ENCODE assay signal across 9 mouse cellular contexts in genomic region chr2:153694462-153695085, GRCm38 (mm10). TPM values are rescaled to one million over a fixed set of nuclear protein-coding genes. Genes with fewer than 3 reads are reported as not detected.
DNase-seq lines count a peak whose midpoint lies in the region; ATAC-seq and TF ChIP-seq lines count a peak whose summit lies in the region.
"Had no signal": no experiment of that assay in that cellular context is flagged by ENCODE, and none has a peak within 500 bp of the region (broad histone marks: within the 10 kb centered on the region; RNA-seq: fewer than 3 reads in every experiment).

No protein-coding gene starts in this region.

- TF ChIP-seq RAD21 in CH12.LX (IDR thresholded peaks at IDR 0.05; ENCODE audit: low read depth, low read length) = peak; percentile 45

- DNase-seq in hindbrain, postnatal 0 days (ENCODE audit: low spot score) = peak; percentile 12
- DNase-seq in hindbrain, embryonic 14.5 days (ENCODE audit: low spot score) = no peak
- DNase-seq in CH12.LX (ENCODE audit: extremely low read depth) = peak; percentile 69
- DNase-seq in adrenal gland, postnatal 36 days = peak; percentile 72 to 80
- peak; percentile 18 for DNase-seq in gastrocnemius, postnatal 14 days
- peak; percentile 45 to 49 (median 46) for DNase-seq in liver, embryonic 14.5 days (ENCODE audit: low read depth in 3 of 3, low spot score in 3 of 3)
- peak; percentile 65 to 87 for DNase-seq in spleen, postnatal 10 days (ENCODE audit: low spot score in 2 of 2)

- no peaks in the 10 kb centered on the region for H3K79me2 ChIP-seq in CH12.LX (replicated peaks; ENCODE audit: control insufficient read depth, extremely low read depth, insufficient read depth, poor library complexity, severe bottlenecking)

- in situ Hi-C loops in CH12.LX (cut with MboI; ENCODE audit: low pct_ligation_motif_present, low pct_unique_long_range_greater_than_20kb, low sequenced_read_pairs) = no loop called here

- no peak overlapping the region for H3K27ac ChIP-seq in hindbrain, postnatal 0 days
- no peak overlapping the region for H3K27ac ChIP-seq in hindbrain, embryonic 14.5 days
- H3K27ac ChIP-seq in CH12.LX (ENCODE audit: insufficient read depth, low read depth) = no peak overlapping the region
- H3K27ac ChIP-seq in liver, embryonic 14.5 days = no peak overlapping the region
- H3K27ac ChIP-seq: macrophage had no signal

- H3K4me3 ChIP-seq in hindbrain, postnatal 0 days (ENCODE audit: low read length) = no peak overlapping the region
- no peak overlapping the region for H3K4me3 ChIP-seq in hindbrain, embryonic 14.5 days (replicated peaks; ENCODE audit: low read length)
- H3K4me3 ChIP-seq in CH12.LX (replicated peaks in 1 of 3; ENCODE audit: low read depth in 2 of 3, low read length in 2 of 3, poor library complexity in 1 of 3) = no peak overlapping the region
- H3K4me3 ChIP-seq in liver, embryonic 14.5 days (ENCODE audit: insufficient read depth in 1 of 2, low read depth in 2 of 2, low read length in 2 of 2) = no peak overlapping the region

- 64% methylated on average over 19 of the region's 19 CpGs for WGBS in hindbrain, postnatal 0 days
- 69% methylated on average over 19 of the region's 19 CpGs for WGBS in hindbrain, embryonic 14.5 days
- WGBS in liver, embryonic 14.5 days (ENCODE audit: insufficient replicate concordance) = 48% methylated on average over 19 of the region's 19 CpGs

- TF ChIP-seq CTCF in hindbrain, postnatal 0 days (IDR thresholded peaks at IDR 0.05; ENCODE audit: low read depth) = peak; percentile 65
- TF ChIP-seq CTCF in CH12.LX (conservative IDR thresholded peaks at IDR 0.05 in 1 of 2, IDR thresholded peaks at IDR 0.05 in 1 of 2; ENCODE audit: low read depth in 2 of 2, low read length in 2 of 2) = peak; percentile 89 to 99
- TF ChIP-seq CTCF in liver, embryonic 14.5 days (IDR thresholded peaks at IDR 0.05; ENCODE audit: low read depth) = peak; percentile 97

- ATAC-seq in hindbrain, postnatal 0 days = no peak
- no peak for ATAC-seq in hindbrain, embryonic 14.5 days (ENCODE audit: low FRiP score)
- ATAC-seq in liver, embryonic 14.5 days (ENCODE audit: insufficient read depth) = no peak
- no peak for ATAC-seq in activated CD4-positive, CD25-positive, alpha-beta regulatory T cell, adult 4 months

- no peak overlapping the region for H3K9ac ChIP-seq in hindbrain, postnatal 0 days (replicated peaks; ENCODE audit: low read length)
- no peak overlapping the region for H3K9ac ChIP-seq in hindbrain, embryonic 14.5 days
- no peak overlapping the region for H3K9ac ChIP-seq in CH12.LX (ENCODE audit: insufficient read depth, low read depth)
- H3K9ac ChIP-seq in liver, embryonic 14.5 days (replicated peaks) = no peak overlapping the region

- dilution Hi-C loops in CH12.LX (cut with MboI; ENCODE audit: extremely low pct_ligation_motif_present, extremely low pct_unique_long_range_greater_than_20kb, low sequenced_read_pairs) = no loop called here

- no peak overlapping the region for H3K4me2 ChIP-seq in hindbrain, postnatal 0 days (ENCODE audit: low read depth, low read length)
- no peak overlapping the region for H3K4me2 ChIP-seq in hindbrain, embryonic 14.5 days (replicated peaks)
- H3K4me2 ChIP-seq in CH12.LX (ENCODE audit: insufficient read depth, low read depth, poor library complexity, severe bottlenecking) = no peak overlapping the region
- no peak overlapping the region for H3K4me2 ChIP-seq in liver, embryonic 14.5 days (ENCODE audit: low read depth)

- H3K36me3 ChIP-seq in hindbrain, postnatal 0 days (ENCODE audit: insufficient read depth, low read length) = no peaks in the 10 kb centered on the region
- no peaks in the 10 kb centered on the region for H3K36me3 ChIP-seq in hindbrain, embryonic 14.5 days (replicated peaks; ENCODE audit: control insufficient read depth, insufficient read depth)
- no peaks in the 10 kb centered on the region for H3K36me3 ChIP-seq in CH12.LX (replicated peaks in 1 of 2; ENCODE audit: control insufficient read depth in 1 of 2, insufficient read depth in 1 of 2, low read length in 1 of 2)
- H3K36me3 ChIP-seq in liver, embryonic 14.5 days (replicated peaks; ENCODE audit: control insufficient read depth, insufficient read depth, low read depth) = no peaks in the 10 kb centered on the region

- TF ChIP-seq POLR2A in CH12.LX (IDR thresholded peaks at IDR 0.05; ENCODE audit: low read depth, low read length) = no peak

- H3K27me3 ChIP-seq in hindbrain, postnatal 0 days (ENCODE audit: insufficient read depth, low read length) = no peaks in the 10 kb centered on the region
- no peaks in the 10 kb centered on the region for H3K27me3 ChIP-seq in hindbrain, embryonic 14.5 days (ENCODE audit: control insufficient read depth, insufficient read depth, low read length)
- peaks cover 11% of the 10 kb centered on the region for H3K27me3 ChIP-seq in CH12.LX (replicated peaks)
- no peaks in the 10 kb centered on the region for H3K27me3 ChIP-seq in liver, embryonic 14.5 days (ENCODE audit: control insufficient read depth, insufficient read depth, low read length)

- TF ChIP-seq EP300 in CH12.LX (IDR thresholded peaks at IDR 0.05; ENCODE audit: low read length) = no peak
- no peak for TF ChIP-seq EP300 in liver, embryonic 14.5 days (IDR thresholded peaks at IDR 0.05; ENCODE audit: low read depth)

- no peaks in the 10 kb centered on the region for H3K4me1 ChIP-seq in hindbrain, postnatal 0 days (ENCODE audit: insufficient read depth, low read length)
- no peaks in the 10 kb centered on the region for H3K4me1 ChIP-seq in hindbrain, embryonic 14.5 days (replicated peaks; ENCODE audit: control insufficient read depth, insufficient read depth, low read length)
- no peaks in the 10 kb centered on the region for H3K4me1 ChIP-seq in CH12.LX (ENCODE audit: control insufficient read depth in 1 of 2, insufficient read depth in 2 of 2)
- H3K4me1 ChIP-seq in liver, embryonic 14.5 days (replicated peaks; ENCODE audit: control insufficient read depth in 2 of 2, insufficient read depth in 2 of 2, low read length in 1 of 2) = no peaks in the 10 kb centered on the region

- H3K9me3 ChIP-seq in hindbrain, postnatal 0 days (ENCODE audit: low read length) = no peaks in the 10 kb centered on the region
- H3K9me3 ChIP-seq in hindbrain, embryonic 14.5 days (ENCODE audit: control insufficient read depth, low read length) = no peaks in the 10 kb centered on the region
- no peaks in the 10 kb centered on the region for H3K9me3 ChIP-seq in CH12.LX (replicated peaks; ENCODE audit: low read length)
- no peaks in the 10 kb centered on the region for H3K9me3 ChIP-seq in liver, embryonic 14.5 days (ENCODE audit: control insufficient read depth, low read length)

- intact Hi-C loops in gastrocnemius, postnatal 14 days (cut with DNase I; ENCODE audit: low total_unique reads) = no loop called here

TF ChIP-seq in CH12.LX, 34 proteins besides CTCF, POLR2A, EP300 and RAD21 (continues in another document):
- TF ChIP-seq SIN3A (IDR thresholded peaks at IDR 0.05; ENCODE audit: low read length) (no peak), NRF1 (IDR thresholded peaks at IDR 0.05; ENCODE audit: low read depth, low read length) (no peak), MAZ (IDR thresholded peaks at IDR 0.05; ENCODE audit: low read depth, low read length) (no peak), MXI1 (IDR thresholded peaks at IDR 0.05; ENCODE audit: low read depth, low read length) (no peak), TBP (conservative IDR thresholded peaks at IDR 0.05; ENCODE audit: low read depth, low read length) (no peak), MAX (IDR thresholded peaks at IDR 0.05; ENCODE audit: low read length) (no peak), SMC3 (IDR thresholded peaks at IDR 0.05; ENCODE audit: low read depth, low read length) (peak; percentile 93)

RNA-seq across cellular contexts. Expression of gene Dnmt3c, which starts 1.9 kb away (rescaled TPM):
- total RNA-seq in hindbrain, postnatal 0 days (2014; rRNA removed) = not detected in 2 replicates
- polyA plus RNA-seq in hindbrain, postnatal 0 days (2015; fragmentation: Nextera tagmentation; extraction: Ambion mirVana) = 0.10 TPM in 1 of 2 replicates, not detected in the other
- 0.12 and 0.14 TPM in 2 replicates for polyA plus RNA-seq in hindbrain, embryonic 14.5 days (2014; fragmentation: Nextera tagmentation; extraction: Ambion mirVana)
- total RNA-seq in CH12.LX (2012; rRNA removed) = 0.04 TPM in 1 of 2 replicates, not detected in the other
- total RNA-seq in CH12.LX (2014; rRNA removed) = 0.14 TPM in 1 of 2 replicates, not detected in the other
- polyA plus RNA-seq in CH12.LX (2012; ENCODE audit: insufficient read length, low read depth) = not detected in 2 replicates
- not detected for total RNA-seq in adrenal gland, postnatal 36 days (2021)
- total RNA-seq in gastrocnemius, postnatal 14 days (2021) = not detected
- 0.23 and 0.41 TPM in 2 replicates for polyA plus RNA-seq in liver, embryonic 14.5 days (2012; rRNA removed)
- 0.45 and 0.50 TPM in 2 replicates for polyA plus RNA-seq in liver, embryonic 14.5 days (2014; fragmentation: Nextera tagmentation; extraction: Ambion mirVana)
- not detected for polyA plus RNA-seq in activated CD4-positive, CD25-positive, alpha-beta regulatory T cell, adult 4 months (2017; shearing (Covaris generic))

RNA-seq across cellular contexts. Expression of gene Dnmt3b, which starts 45.3 kb away (rescaled TPM):
- 2.5 and 2.9 TPM in 2 replicates for total RNA-seq in hindbrain, postnatal 0 days (2014; rRNA removed)
- polyA plus RNA-seq in hindbrain, postnatal 0 days (2015; fragmentation: Nextera tagmentation; extraction: Ambion mirVana) = 2.7 and 2.8 TPM in 2 replicates
- 4.2 and 4.3 TPM in 2 replicates for polyA plus RNA-seq in hindbrain, embryonic 14.5 days (2014; fragmentation: Nextera tagmentation; extraction: Ambion mirVana)
- 8.4 TPM in 2 replicates for total RNA-seq in CH12.LX (2012; rRNA removed)
- 5.3 and 6.0 TPM in 2 replicates for total RNA-seq in CH12.LX (2014; rRNA removed)
- polyA plus RNA-seq in CH12.LX (2012; ENCODE audit: insufficient read length, low read depth) = 8.9 and 9.4 TPM in 2 replicates
- total RNA-seq in adrenal gland, postnatal 36 days (2021) = 1 to 10 TPM; 2.3 TPM
- total RNA-seq in gastrocnemius, postnatal 14 days (2021) = 1 to 10 TPM; 1.2 TPM
- 2.2 and 2.8 TPM in 2 replicates for polyA plus RNA-seq in liver, embryonic 14.5 days (2012; rRNA removed)
- 4.1 and 4.3 TPM in 2 replicates for polyA plus RNA-seq in liver, embryonic 14.5 days (2014; fragmentation: Nextera tagmentation; extraction: Ambion mirVana)
- polyA plus RNA-seq in activated CD4-positive, CD25-positive, alpha-beta regulatory T cell, adult 4 months (2017; shearing (Covaris generic)) = 1 to 10 TPM; 3.7 to 5.8 TPM

RNA-seq across cellular contexts. Expression of gene Mapre1, which starts 46.5 kb away (rescaled TPM):
- total RNA-seq in hindbrain, postnatal 0 days (2014; rRNA removed) = 75.0 and 82.8 TPM in 2 replicates
- 354 and 355 TPM in 2 replicates for polyA plus RNA-seq in hindbrain, postnatal 0 days (2015; fragmentation: Nextera tagmentation; extraction: Ambion mirVana)
- 394 and 421 TPM in 2 replicates for polyA plus RNA-seq in hindbrain, embryonic 14.5 days (2014; fragmentation: Nextera tagmentation; extraction: Ambion mirVana)
- 30.8 and 44.7 TPM in 2 replicates for total RNA-seq in CH12.LX (2012; rRNA removed)
- total RNA-seq in CH12.LX (2014; rRNA removed) = 136 and 163 TPM in 2 replicates
- 134 and 148 TPM in 2 replicates for polyA plus RNA-seq in CH12.LX (2012; ENCODE audit: insufficient read length, low read depth)
- 100 to 1,000 TPM in 1 of 2 experiments, 10 to 100 TPM in 1; 100.0 to 116 TPM for total RNA-seq in adrenal gland, postnatal 36 days (2021)
- total RNA-seq in gastrocnemius, postnatal 14 days (2021) = 10 to 100 TPM; 53.2 to 63.9 TPM
- polyA plus RNA-seq in liver, embryonic 14.5 days (2012; rRNA removed) = 10.0 and 14.3 TPM in 2 replicates
- polyA plus RNA-seq in liver, embryonic 14.5 days (2014; fragmentation: Nextera tagmentation; extraction: Ambion mirVana) = 110 and 116 TPM in 2 replicates
- 100 to 1,000 TPM; 272 to 275 TPM for polyA plus RNA-seq in activated CD4-positive, CD25-positive, alpha-beta regulatory T cell, adult 4 months (2017; shearing (Covaris generic))
